Mouse (Mus musculus) liver, postnatal 0 days (tissue): ENCODE measurements around the gene Abi3. TPM values are rescaled to one million over a fixed set of nuclear protein-coding genes. Genes with fewer than 3 reads are reported as not detected.

Source experiments
- ATAC-seq: fragments of 200-750 bp; cut with Nextera tagmentation; 2 replicates; pipeline ENCODE4 v1.8.0; 2017; ENCODE audit warnings: mild to moderate bottlenecking, moderate library complexity
- DNase-seq: peaks from one replicate; pipeline ENCODE4 v3.0.0-alpha.2; 2016
- H3K27ac ChIP-seq: fragments of 300-500 bp; sonication (generic); 2 replicates; pipeline ENCODE4 v1.5.1; 2014; ENCODE audit warnings: antibody characterized with exemption, moderate library complexity, mild to moderate bottlenecking, low read depth
- H3K27me3 ChIP-seq: fragments of 300-500 bp; sonication (generic); 2 replicates; pipeline ENCODE4 v1.6.1; 2014; ENCODE audit warnings: low read length, control low read depth, mixed read lengths; ENCODE audit not compliant: insufficient read depth
- H3K36me3 ChIP-seq: fragments of 300-500 bp; sonication (generic); replicated peaks from 2 replicates; pipeline ENCODE4 v1.6.1; 2014; ENCODE audit warnings: mild to moderate bottlenecking, control low read depth, low read length, moderate library complexity, mixed read lengths; ENCODE audit not compliant: insufficient read depth
- H3K4me1 ChIP-seq: fragments of 300-500 bp; sonication (generic); 2 replicates; pipeline ENCODE4 v1.6.1; 2014; ENCODE audit warnings: antibody characterized with exemption, mild to moderate bottlenecking, control low read depth; ENCODE audit not compliant: insufficient read depth
- H3K4me2 ChIP-seq: fragments of 300-500 bp; sonication (generic); 2 replicates; pipeline ENCODE4 v1.6.1; 2014; ENCODE audit warnings: low read depth, mild to moderate bottlenecking, low read length, moderate library complexity, mixed read lengths
- H3K4me3 ChIP-seq: fragments of 300-500 bp; sonication (generic); 2 replicates; pipeline ENCODE4 v1.5.1; 2014; ENCODE audit warnings: low read depth, low read length
- H3K9ac ChIP-seq: fragments of 300-500 bp; sonication (generic); replicated peaks from 2 replicates; pipeline ENCODE4 v1.6.1; 2014; ENCODE audit warnings: mild to moderate bottlenecking, moderate library complexity
- H3K9me3 ChIP-seq: fragments of 300-500 bp; sonication (generic); 2 replicates; pipeline ENCODE4 v1.6.1; 2016; ENCODE audit warnings: mild to moderate bottlenecking, control low read depth, low read length, mixed read lengths
- CTCF ChIP-seq: sonication (generic); IDR thresholded peaks from 2 replicates; pipeline ENCODE4 v1.5.1; 2016; ENCODE audit warnings: antibody characterized with exemption, low read depth
- EP300 ChIP-seq: IDR thresholded peaks from 2 replicates; pipeline ENCODE4 v1.6.1; 2016; ENCODE audit warnings: antibody characterized with exemption, low read depth, mild to moderate bottlenecking
- WGBS: fragments of 180-500 bp; shearing (Covaris S2); extraction: QIAGEN DNeasy Blood & Tissue Kit; methylation state at CpG from one replicate; pipeline ENCODE4 v1.1.7; 2014; ENCODE audit not compliant: insufficient replicate concordance; 5-methylcytosine and 5-hydroxymethylcytosine counted together
- polyA plus RNA-seq: library from polyadenylated mRNA; unstranded; fragments of >200 nt; fragmentation: Nextera tagmentation; extraction: Ambion mirVana; gene quantifications from 2 replicates; pipeline ENCODE4 v1.2.1, GENCODE M21; 2015

Abi3 gene
- polyA plus RNA-seq, 1 experiment from 2014 or later, result 9.8 TPM

GRCm38 (mm10) chr11:95814101-95814500 is 28.2 kb downstream of the Abi3 start:
- Histone ChIP-seq H3K36me3 (no peaks in the 10 kb centered on the region), H3K27ac (no peak overlapping the region), H3K4me2 (no peak overlapping the region), H3K9me3 (no peaks in the 10 kb centered on the region), H3K4me1 (peaks cover 12% of the 10 kb centered on the region; the same call in 1 of the 2 replicates), H3K4me3 (no peak overlapping the region), H3K27me3 (no peaks in the 10 kb centered on the region), H3K9ac (no peak overlapping the region)
- DNase-seq (no peak), ATAC-seq (no peak)
- TF ChIP-seq EP300 (no peak), CTCF (no peak)
- WGBS, result 83% methylated on average over 2 of the region's 2 CpGs

GRCm38 (mm10) chr11:95812224-95812623 is 30.1 kb downstream of the Abi3 start:
- no peak for DNase-seq
- Histone ChIP-seq H3K4me1 (peaks cover 12% of the 10 kb centered on the region; the same call in 1 of the 2 replicates), H3K9ac (no peak overlapping the region), H3K27me3 (no peaks in the 10 kb centered on the region), H3K36me3 (no peaks in the 10 kb centered on the region), H3K9me3 (no peaks in the 10 kb centered on the region), H3K4me2 (no peak overlapping the region), H3K27ac (no peak overlapping the region), H3K4me3 (no peak overlapping the region)
- TF ChIP-seq CTCF (no peak), EP300 (no peak)
- no peak for ATAC-seq
- WGBS, result 78% methylated on average over 4 of the region's 4 CpGs

GRCm38 (mm10) chr11:95811741-95812140 is 30.5 kb downstream of the Abi3 start:
- H3K36me3 ChIP-seq, result no peaks in the 10 kb centered on the region
- DNase-seq, result no peak
- WGBS, result 88% methylated on average over 6 of the region's 6 CpGs
- no peak overlapping the region for H3K9ac ChIP-seq
- no peak for ATAC-seq
- H3K27ac ChIP-seq, result no peak overlapping the region
- no peak overlapping the region for H3K4me2 ChIP-seq
- H3K9me3 ChIP-seq, result no peaks in the 10 kb centered on the region
- TF ChIP-seq EP300 (no peak), CTCF (no peak)
- no peak overlapping the region for H3K4me3 ChIP-seq
- peaks cover 12% of the 10 kb centered on the region; the same call in 1 of the 2 replicates for H3K4me1 ChIP-seq
- no peaks in the 10 kb centered on the region for H3K27me3 ChIP-seq

GRCm38 (mm10) chr11:95810828-95811227 is 31.4 kb downstream of the Abi3 start:
- peaks cover 16% of the 10 kb centered on the region for H3K4me1 ChIP-seq
- no peak overlapping the region for H3K4me3 ChIP-seq
- no peak for ATAC-seq
- H3K27ac ChIP-seq, result peak overlapping the region; percentile 97; the same call in 1 of the 2 replicates
- H3K9me3 ChIP-seq, result no peaks in the 10 kb centered on the region
- no peak for TF ChIP-seq EP300
- no peak for TF ChIP-seq CTCF
- no peaks in the 10 kb centered on the region for H3K36me3 ChIP-seq
- DNase-seq, result no peak
- H3K4me2 ChIP-seq, result no peak overlapping the region
- 62% methylated on average over 7 of the region's 7 CpGs for WGBS
- H3K27me3 ChIP-seq, result no peaks in the 10 kb centered on the region
- H3K9ac ChIP-seq, result no peak overlapping the region

GRCm38 (mm10) chr11:95809603-95810002 is 32.7 kb downstream of the Abi3 start:
- Histone ChIP-seq H3K9me3 (no peaks in the 10 kb centered on the region), H3K4me1 (peaks cover 27% of the 10 kb centered on the region), H3K36me3 (no peaks in the 10 kb centered on the region), H3K4me3 (no peak overlapping the region), H3K9ac (0 out of 2 replicates have a peak overlapping the region, but pooled peaks have one; percentile 4), H3K4me2 (no peak overlapping the region; the same call in 1 of the 2 replicates), H3K27me3 (no peaks in the 10 kb centered on the region), H3K27ac (peak overlapping the region; percentile 97)
- ATAC-seq (no peak), DNase-seq (no peak)
- no peak for TF ChIP-seq EP300
- no peak for TF ChIP-seq CTCF
- 51% methylated on average over 5 of the region's 5 CpGs for WGBS

- H3K9me3 ChIP-seq, result no peaks in the 10 kb centered on the region
- no peaks in the 10 kb centered on the region for H3K36me3 ChIP-seq
- H3K27me3 ChIP-seq, result no peaks in the 10 kb centered on the region
- peak; percentile 83 for TF ChIP-seq EP300
- no peak for TF ChIP-seq CTCF
- peak overlapping the region; percentile 97 for H3K27ac ChIP-seq
- H3K4me2 ChIP-seq, result peak overlapping the region; percentile 66
- DNase-seq, result peak; percentile 76
- H3K9ac ChIP-seq, result peak overlapping the region; percentile 68
- 37% methylated on average over 5 of the region's 5 CpGs for WGBS
- peak; percentile 95 for ATAC-seq
- H3K4me3 ChIP-seq, result peak overlapping the region; percentile 25; the same call in 1 of the 2 replicates
- peaks cover 30% of the 10 kb centered on the region for H3K4me1 ChIP-seq
These were observed 33.7 kb downstream of the Abi3 start for GRCm38 (mm10) chr11:95808448-95809011.
